Mouse (Mus musculus): ENCODE data around the gene Scgb2b17. TPM values are rescaled to one million over a fixed set of nuclear protein-coding genes. Genes with fewer than 3 reads are reported as not detected.
"Not testable (repeated sequence)": the region's sequence is repeated elsewhere in the genome, so short reads cannot be mapped to it uniquely, and the experiment has no call there.

Scgb2b17 gene
- polyA plus RNA-seq (2014; fragmentation: Nextera tagmentation; extraction: Ambion mirVana) = not detected in 2 replicates

- DNase-seq (ENCODE audit: low spot score); H3K4me3 ChIP-seq (ENCODE audit: low read depth, low read length); H3K36me3 ChIP-seq (ENCODE audit: control insufficient read depth, insufficient read depth, low read length); H3K27ac ChIP-seq (ENCODE audit: low read depth, low read length); H3K4me2 ChIP-seq (ENCODE audit: low read depth, low read length, severe bottlenecking); ATAC-seq (replicated peaks; ENCODE audit: low FRiP score); H3K27me3 ChIP-seq (ENCODE audit: control insufficient read depth, insufficient read depth, low read length); H3K4me1 ChIP-seq (replicated peaks; ENCODE audit: control insufficient read depth, insufficient read depth, low read length); H3K9me3 ChIP-seq (ENCODE audit: control insufficient read depth, low read length); H3K9ac ChIP-seq (ENCODE audit: low read length): not testable (repeated sequence)
These were observed at the start of gene Scgb2b17 for GRCm38 (mm10) chr7:33056461-33056860. Scgb2b17 (minus strand) TSS chr7:33056561.

- not testable (repeated sequence) for H3K4me3 ChIP-seq (ENCODE audit: low read depth, low read length); ATAC-seq (replicated peaks; ENCODE audit: low FRiP score); H3K36me3 ChIP-seq (ENCODE audit: control insufficient read depth, insufficient read depth, low read length); H3K27me3 ChIP-seq (ENCODE audit: control insufficient read depth, insufficient read depth, low read length); H3K9ac ChIP-seq (ENCODE audit: low read length); H3K9me3 ChIP-seq (ENCODE audit: control insufficient read depth, low read length); H3K27ac ChIP-seq (ENCODE audit: low read depth, low read length); DNase-seq (ENCODE audit: low spot score); H3K4me2 ChIP-seq (ENCODE audit: low read depth, low read length, severe bottlenecking); H3K4me1 ChIP-seq (replicated peaks; ENCODE audit: control insufficient read depth, insufficient read depth, low read length)
These were observed 6.8 kb upstream of the Scgb2b17 start, which contains the start of gene Scgb1b17 for GRCm38 (mm10) chr7:33063149-33063548. Scgb1b17 (plus strand) TSS chr7:33063449.

Other genes with a start within 250 kb of the Scgb2b17 start
- not detected in 2 replicates for gene Scgb2b15, start 226.9 kb downstream of the Scgb2b17 start, polyA plus RNA-seq (2014; fragmentation: Nextera tagmentation; extraction: Ambion mirVana)
- not detected in 2 replicates for gene Scgb1b15, start 220.0 kb downstream of the Scgb2b17 start, polyA plus RNA-seq (2014; fragmentation: Nextera tagmentation; extraction: Ambion mirVana)
- gene Scgb1b17, start 6.9 kb upstream of the Scgb2b17 start, polyA plus RNA-seq (2014; fragmentation: Nextera tagmentation; extraction: Ambion mirVana) = not detected in 2 replicates
- gene Scgb2b18, start 117.3 kb upstream of the Scgb2b17 start, polyA plus RNA-seq (2014; fragmentation: Nextera tagmentation; extraction: Ambion mirVana) = not detected in 2 replicates
- not detected in 2 replicates for gene Scgb1b18, start 129.0 kb upstream of the Scgb2b17 start, polyA plus RNA-seq (2014; fragmentation: Nextera tagmentation; extraction: Ambion mirVana)
- gene Scgb2b19, start 223.8 kb upstream of the Scgb2b17 start, polyA plus RNA-seq (2014; fragmentation: Nextera tagmentation; extraction: Ambion mirVana) = not detected in 2 replicates
- not detected in 2 replicates for gene Scgb1b19, start 230.7 kb upstream of the Scgb2b17 start, polyA plus RNA-seq (2014; fragmentation: Nextera tagmentation; extraction: Ambion mirVana)

All from forebrain, embryonic 11.5 days (tissue).